Mouse (Mus musculus): ENCODE results near the gene Chd3.

Chd3 gene

DNA sequence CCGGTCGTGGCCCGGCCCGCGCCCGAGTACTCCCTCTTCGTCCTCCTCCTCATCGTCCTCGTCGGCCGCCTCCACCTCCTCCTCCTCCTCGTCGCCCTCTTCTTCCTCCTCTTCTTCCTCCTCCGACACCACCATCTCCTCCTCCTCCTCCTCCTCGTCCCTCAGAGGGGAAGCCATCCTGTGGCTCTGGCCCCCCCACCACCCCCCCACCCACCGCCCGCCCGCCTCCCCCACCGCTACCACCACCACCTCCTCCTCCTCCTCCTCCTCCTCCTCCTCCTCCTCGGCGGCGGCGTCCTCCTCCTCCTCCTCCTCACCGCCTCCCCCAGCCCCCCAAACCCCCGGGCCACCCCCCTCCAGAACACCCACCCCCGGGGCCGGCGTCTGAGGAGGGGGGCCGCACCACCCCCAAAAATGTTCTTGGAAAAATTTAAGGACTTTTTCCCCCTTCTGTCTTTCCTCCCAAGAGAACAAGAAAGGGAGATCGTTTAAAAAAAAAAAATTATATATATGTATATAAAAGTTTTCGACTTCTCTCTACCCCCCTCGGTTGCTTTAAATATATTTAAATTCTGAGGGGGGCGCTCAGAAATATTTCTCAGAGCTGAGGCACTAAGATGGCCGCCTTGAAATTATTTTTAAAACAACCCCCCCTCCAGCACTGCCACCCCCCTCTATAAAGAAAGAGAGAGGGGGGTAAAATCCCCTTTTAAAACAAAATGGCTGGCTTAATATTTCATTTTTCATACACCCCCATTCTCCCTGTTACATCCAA, at the start of gene Chd3:
Gene Chd3, minus strand, starts transcription at position 192 of the 775 bp plus-strand sequence.
- no peak for DNase-seq (ENCODE audit: low spot score in 2 of 2)

DNA sequence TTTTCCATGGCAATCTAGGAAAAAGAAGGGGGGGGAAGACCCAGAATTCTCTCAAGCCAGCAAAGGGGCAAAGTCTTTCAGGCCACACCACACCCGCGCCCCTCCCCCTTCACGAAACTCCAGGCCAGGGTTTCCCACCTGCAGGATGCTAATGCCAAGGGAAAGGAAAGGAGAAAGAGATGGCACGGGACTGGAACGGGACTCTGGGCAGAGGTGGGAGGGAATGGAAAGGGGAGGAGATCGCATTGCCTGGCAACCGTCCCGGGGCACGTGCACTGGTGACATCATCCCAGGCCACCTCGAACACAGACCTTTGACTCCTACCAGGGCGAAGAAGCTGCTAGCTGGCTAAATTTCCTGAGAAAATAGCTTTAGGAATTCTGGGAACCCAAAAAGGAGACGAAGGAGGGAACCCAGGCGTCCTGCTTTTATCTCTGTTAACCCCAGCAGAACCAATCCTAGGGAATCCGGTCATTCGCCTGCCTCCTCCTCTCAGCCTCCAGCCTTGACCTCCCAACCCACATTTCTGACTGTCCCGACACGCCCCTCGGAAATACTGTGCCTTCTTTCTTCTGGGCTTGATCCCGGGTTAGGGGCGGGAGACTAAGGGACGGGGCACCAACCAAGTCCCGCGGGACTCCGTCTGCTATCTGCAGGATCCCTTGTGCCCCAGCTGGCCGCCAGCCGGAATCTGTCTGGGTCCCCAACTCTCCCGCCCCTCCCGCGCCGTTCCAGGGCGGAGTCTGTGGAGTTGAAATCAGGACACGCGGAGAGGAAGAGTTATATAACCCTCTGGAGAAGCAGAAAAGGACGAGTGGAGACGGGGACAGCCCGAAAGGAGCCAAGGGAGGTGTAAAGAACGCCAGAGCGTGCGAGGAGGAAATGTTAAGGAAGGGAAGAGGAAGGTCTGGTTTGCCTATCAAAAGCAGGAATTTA, 48.5 kb upstream of the Chd3 start:
- DNase-seq (ENCODE audit: low spot score in 2 of 2): peak; percentile 85 to 86

DNA sequence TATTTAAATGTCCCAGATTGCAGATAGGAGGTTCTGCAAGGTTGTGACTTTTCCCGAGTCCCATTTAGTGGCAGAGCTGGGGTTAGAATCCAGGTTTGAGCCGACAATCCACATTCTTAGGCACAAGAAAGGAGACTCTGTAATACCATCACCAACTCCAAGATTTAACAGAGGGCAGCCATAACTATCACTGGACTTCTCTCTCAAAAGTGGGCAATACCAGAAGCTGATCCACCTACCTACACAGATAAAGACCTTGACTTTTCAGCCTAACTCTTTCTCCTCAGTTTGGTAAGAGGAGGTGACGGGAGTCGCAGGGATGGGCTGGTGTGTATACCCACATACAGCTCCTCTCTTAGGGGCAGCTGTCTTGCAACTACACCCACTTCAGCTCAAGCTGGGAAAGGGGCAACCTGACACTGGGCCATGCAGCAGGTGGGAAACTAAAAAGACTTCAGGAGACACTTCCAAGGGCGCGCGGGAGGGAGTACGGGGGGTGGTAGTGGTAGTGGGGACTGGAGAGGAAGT, 47.8 kb upstream of the Chd3 start:
- DNase-seq (ENCODE audit: low spot score in 2 of 2): no peak

DNA sequence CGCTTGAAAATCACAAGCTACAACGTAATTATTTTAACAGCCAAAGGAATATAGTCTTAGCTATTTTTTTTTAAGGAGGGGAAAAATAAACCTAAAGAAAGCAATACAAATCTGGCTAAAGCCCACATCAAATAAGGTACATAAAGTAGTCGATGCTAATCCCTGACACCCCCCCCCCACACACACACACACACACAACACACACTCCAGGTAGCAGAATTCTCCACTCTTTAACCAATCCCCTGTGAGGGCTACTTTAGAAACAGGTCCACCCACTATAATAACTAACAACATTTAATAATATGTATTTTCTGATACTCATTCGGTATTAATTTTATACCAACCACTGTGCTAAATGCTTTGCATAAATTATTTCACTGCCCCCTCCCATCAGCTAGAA, 47.3 kb upstream of the Chd3 start:
- no peak for DNase-seq (ENCODE audit: low spot score in 2 of 2)

DNA sequence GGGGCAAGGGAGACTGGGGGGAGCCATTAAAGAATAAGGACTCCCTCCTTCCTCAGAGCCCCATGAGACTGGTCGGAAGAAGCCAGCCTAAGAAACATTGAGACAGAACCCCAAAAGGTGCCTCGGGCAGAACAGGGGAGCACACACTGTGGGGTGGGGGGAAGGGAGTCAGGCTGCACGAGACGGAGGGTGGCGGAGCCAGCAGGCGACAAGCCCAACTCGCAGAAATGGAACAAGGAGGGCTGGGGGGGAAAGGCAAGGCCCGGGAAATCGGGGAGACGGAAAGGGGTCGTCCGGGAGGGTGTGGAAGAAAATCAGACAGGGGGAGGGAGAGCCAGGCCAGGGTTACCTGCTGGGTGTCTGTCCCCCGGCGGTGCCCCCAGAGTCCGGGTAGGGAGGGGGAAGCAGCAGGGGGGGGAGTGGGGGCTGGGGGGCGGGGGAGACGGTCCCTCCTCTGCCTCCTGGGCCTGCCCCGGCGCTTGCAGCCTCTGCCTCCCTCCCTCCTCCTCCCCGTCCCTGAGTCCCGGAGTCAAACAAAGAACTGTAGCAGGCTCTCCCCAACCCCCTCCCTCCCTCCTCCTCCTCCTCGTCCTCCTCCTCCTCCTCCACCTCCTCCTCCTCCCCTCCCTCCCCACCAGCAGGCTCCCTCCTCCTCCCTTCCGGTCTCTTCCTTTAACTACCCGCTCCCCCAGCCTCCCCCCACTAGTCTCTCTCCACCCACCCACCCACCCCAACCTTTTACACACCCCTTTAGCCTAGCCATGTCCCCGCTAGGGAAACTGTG, 46.7 kb upstream of the Chd3 start:
- DNase-seq (ENCODE audit: low spot score in 2 of 2): no peak

DNA sequence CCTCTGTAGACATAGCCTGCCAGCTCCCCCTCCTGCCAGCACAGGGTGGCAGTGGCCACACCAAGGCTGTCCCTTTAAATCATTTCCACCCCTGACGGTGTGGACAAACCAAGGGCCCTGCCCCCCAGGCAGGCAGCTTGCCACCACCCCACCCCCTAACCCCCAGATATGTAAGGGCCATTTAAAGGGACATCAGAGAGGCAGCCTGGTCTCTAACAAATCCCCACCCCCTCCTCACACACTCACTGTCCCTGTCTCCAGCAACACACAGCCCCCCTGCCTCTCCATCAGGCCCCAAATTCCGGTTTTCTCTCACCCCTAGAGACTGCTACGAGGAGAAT, 46.1 kb upstream of the Chd3 start:
- DNase-seq (ENCODE audit: low spot score in 2 of 2): no peak

DNA sequence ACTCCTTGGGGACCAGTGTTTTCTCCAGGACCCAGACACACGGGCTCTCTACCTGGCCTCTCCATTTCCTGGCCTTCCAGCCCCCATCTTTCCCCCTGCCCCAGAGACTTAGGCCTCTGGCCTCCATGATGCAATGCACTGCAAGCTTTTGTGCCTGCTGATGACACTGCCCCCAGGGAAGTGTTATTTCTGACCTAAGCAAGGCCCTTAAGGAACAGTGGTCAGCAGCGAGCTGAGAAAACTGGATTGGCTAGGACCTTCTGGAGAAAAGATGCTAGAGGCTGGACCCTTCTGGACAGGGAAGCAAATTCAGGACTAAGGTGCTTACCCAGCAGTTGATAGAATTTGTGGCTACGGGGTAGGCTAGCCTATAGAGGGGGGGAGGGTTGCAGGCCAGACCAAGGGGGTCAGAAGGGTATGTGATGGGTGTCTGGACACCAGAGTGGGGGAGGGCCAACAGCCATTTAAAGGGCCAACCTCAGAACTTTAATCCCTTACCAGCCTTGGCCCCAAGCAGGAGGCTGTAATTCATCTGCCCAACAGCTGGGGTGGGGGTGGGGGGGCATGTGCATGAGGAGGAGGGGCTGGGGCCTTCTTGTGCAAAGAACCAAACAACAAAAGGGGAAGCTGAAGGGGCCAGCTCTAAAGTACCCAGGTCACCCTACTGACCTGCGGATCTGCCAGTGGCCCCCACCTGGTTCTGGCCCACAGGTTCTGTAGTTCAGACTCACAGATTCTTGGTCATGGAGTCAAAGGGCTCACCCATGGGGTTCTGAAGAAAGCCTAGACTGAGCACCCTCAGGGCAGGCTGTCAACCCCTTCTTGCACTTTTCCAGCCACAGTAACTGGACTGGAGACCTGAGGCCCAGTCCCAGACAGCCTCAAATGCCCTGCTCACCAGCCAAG, 45.5 kb upstream of the Chd3 start:
- DNase-seq (ENCODE audit: low spot score in 2 of 2): no peak

DNA sequence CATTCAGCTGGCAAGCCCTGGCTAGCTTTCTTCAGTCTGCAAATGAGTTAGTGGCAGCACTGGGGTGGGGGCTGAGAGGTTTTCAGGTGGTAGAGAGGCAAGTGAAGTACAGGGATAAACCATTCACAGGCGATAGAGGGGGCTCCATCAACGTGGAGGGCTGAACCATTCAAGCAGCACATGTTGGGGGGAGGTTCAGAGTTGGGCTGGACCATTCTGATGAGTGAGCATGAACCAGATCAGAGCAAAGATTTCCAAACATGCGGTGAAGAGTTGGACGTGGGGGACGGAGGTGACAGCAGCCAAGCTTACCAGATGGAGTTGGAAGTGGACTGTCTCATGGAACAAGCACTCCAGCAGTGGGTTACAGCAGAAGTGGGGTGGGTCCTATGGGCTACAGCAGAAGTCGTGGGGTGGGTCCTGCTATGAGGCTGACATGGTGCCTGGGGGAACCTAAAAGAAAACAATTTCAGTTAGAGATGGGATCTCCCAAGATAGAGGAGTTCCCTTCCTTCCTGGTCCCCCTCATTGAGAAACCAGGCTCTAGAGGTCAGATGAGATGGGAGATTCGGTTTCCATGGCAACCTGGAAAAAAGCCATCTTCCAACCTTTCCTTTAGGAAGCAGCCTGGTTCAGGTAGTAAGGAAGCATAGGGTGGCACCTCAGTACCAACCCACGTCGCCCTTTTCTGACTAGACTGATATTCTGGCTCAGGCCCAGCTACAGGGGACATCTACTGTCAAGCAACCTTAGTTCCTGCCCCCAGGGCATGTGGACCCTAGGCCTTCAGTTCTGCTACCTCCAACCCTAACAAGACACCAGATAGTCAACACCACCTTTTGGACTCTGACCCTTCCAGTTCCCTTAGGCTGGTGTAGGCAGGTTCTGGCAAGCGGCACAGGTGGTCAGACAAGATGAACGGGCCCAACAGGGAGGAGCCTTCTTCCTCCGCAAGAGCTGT, 44.3 kb upstream of the Chd3 start, which contains the start of gene Kdm6b:
Gene Kdm6b, minus strand, starts transcription at position 455 of the 961 bp plus-strand sequence.
- DNase-seq (ENCODE audit: low spot score in 2 of 2): peak in 1 of 2 experiments; percentile 66

DNA sequence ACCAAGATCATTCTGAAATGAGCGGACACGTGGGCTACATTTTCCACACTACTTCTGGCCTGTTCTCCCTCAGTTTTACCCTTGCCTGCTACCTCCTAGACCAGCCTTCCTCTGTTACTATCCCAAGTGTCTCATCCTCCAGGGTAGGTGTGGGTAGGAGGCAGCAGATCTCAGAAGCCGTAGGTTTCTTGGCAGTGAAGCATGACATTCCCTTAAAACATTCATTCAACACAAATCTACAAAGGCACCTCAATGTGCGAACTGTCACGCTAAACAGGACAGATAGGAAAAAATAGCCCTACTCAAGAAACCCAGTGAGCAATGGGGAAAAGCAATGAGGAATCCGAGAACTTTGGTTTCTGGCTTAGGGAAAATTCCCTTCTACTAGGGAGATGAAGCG, 43.3 kb upstream of the Chd3 start:
- no peak for DNase-seq (ENCODE audit: low spot score in 2 of 2)

DNA sequence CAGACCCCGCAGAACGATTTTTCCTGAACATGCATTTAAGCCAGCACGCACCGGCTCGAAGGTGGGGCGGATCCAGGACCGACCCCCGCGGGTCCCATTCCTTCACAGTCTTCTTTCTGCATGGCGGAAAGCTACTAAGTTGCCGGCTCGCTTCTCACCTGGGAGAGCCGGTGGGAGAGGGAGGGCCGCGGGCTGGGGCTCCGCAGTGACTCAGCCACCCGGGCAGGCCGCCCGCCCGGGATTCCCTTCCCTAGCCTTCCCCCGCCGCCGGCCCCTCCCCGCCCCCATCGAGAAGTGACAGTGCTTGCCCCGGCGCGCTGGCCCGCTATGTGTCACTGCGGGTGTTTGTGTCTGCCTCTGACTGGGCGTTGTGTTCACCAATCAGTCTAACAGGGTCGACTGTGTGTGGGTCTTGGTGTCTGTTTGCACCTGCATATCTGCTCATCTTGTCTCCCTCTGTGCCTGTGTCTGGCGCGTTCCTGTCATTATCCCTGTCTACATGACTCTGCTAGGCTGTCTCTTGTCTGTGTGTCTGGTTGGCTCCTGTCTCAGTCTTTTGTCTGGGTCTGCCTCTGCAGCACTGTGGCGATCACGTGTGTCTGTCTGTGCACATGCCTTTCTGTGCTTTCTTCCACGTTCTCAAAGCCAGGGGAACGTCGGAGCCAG, 42.5 kb upstream of the Chd3 start:
- DNase-seq (ENCODE audit: low spot score in 2 of 2): peak in 1 of 2 experiments; percentile 75

DNA sequence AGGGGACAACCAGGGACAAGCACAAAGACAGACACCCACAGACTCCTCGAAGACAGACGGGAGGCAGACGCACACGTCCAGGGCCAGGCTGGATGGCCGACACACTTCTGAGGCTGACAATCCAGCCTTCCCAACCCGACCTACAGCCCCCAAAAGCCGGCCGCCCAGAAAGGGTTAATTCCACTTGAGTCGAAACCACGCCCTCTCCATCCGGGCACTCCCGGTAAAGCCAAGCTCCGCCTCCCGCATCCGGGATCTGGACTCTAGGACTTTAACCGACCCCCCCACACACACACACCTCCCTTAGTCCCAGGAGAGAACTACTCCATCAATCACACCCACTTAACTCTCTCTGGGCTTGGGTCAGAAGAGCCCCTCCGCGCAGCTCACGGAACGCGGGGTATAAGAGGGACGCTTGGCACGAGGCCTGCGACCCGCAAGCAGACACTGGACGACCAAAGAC, 41.9 kb upstream of the Chd3 start:
- DNase-seq (ENCODE audit: low spot score in 2 of 2): peak; percentile 93 to 97

DNA sequence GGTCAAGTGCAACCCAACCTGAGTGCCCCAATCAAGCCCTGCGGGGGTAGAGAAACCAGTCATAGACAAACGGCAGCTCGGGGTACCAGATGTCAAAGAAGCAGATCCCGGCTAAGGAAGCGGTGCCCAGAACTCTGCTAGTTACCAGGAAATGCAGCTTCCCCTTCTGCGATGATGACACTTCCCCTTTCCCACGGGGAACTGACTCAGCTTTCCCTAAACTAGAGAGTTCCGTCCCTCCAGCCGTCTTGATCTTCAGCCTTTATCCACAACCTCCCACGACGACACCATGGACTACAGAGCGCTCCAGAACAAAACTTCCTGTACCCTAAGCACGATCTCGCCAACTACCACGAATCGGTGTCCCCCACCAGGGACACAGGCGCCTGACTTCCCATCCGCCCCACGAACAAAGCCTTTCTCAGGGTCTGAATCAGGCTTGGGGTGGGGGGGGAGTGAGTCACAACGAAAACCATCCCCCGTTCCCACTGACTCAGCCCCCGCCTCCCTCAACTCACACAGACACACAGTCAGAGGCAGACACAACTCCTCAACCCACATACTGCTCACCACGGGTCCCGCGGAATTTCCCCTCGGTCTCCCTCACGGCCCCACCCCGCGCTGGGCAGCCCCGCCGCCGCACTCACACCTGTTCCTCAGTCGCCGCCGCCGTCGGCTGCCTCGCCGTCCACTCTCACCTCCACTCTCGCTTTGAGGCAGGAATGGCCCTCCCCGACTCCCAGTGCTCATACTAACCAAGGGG, 41.3 kb upstream of the Chd3 start:
- peak; percentile 76 to 78 for DNase-seq (ENCODE audit: low spot score in 2 of 2)

DNA sequence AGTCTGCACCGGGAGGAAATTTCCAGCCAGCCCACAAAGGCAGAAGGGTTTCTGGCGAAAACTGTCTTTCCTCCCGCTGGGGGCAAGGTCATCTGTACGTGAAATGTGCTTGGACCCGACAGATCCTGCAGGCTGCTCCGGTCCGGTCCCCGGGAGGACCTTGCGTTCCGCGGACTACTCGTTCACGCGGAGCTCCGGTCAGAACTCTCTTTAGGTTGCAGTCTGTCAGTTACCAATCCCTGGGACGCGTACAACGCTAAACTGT, 40.8 kb upstream of the Chd3 start:
- DNase-seq (ENCODE audit: low spot score in 2 of 2): no peak

DNA sequence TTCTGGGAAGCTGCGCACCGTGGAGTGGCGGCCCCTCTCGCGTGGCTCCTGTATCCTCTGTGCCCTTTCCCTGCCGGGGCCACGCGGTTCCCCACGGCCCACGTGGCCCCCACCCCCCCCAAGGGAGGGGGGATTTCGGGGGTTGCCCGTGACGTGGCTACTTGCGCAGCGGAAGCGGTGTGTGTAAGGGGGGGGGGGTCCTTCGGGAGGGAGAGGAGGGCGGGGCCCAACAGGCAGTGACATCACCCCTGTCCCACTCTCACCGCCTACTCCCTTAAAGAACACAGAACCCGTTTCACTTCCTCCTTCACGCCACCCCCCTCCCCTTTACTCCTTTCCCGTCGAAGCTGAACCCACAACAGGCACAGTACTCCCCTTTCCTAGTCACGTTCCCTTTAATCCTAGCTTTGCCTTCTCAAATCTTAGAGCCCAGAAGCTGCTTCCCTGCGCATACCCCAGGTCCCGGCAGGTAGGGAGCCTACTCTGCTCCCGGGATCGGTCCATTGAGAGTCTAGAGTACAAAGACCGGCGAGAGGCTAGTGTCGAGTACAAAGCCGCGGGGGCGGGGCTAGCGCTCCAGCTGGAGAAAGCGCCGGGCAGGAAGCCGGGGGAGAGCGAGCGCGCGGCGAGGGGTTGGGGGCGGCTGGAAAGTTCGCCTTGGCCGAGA, 40.3 kb upstream of the Chd3 start:
- peak; percentile 82 to 87 for DNase-seq (ENCODE audit: low spot score in 2 of 2)

DNA sequence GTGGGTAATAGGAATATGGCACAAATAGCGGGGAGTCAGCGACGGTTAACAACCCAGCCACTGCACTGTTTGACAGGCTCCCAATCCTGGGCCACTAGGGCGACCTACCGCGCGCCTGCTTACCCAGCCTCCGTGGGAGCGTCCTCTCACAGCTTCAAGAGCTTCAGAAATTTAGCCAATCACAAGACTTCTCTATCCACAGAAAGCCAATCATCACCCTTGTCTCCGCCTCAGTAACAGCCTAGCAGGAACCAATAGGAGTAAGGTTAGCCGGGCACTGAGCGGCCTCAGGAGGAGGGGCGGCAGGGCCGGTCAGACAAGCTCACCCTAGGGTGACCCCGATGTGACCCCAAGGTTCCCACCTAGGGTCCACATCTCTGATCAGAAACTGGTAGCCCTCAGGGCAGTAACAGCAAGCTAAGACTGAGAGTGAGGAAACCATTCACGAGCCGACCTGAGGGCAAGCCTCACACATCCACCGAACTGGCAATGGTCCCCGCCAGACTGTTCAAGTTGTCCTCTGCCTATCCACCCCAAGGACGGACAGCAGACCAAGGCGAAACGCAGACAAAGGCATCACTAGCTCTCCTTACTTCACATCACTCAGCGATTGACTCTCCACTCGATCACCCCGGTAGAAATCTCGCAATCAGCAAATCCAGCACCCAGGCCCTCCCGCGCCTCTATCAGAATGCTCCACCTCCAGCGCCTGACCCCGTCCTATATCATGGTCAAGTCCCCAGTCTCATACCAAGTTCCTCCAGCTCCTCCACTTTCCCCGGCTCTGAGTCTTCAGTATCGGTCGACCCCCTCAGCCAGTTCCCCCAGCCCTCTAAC, 39.6 kb upstream of the Chd3 start:
- peak; percentile 84 for DNase-seq (ENCODE audit: low spot score in 2 of 2)

DNA sequence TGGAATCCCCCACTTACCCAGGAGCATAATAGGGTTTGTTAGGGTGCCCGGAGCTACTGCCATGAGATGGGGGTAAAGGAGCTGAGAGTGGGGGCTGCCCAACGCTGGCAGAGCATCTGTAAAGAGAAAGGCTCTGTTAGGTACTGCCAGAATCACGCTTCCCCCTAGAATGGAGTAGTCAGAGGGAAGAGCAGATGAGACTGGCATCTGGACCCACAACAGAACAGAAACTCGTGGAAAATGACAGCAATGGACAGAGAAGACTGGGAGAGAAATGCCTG, 38.5 kb upstream of the Chd3 start:
- no peak for DNase-seq (ENCODE audit: low spot score in 2 of 2)
